Mouse (Mus musculus): ENCODE measurements around the gene 2310039H08Rik.

The 2310039H08Rik gene

DNA sequence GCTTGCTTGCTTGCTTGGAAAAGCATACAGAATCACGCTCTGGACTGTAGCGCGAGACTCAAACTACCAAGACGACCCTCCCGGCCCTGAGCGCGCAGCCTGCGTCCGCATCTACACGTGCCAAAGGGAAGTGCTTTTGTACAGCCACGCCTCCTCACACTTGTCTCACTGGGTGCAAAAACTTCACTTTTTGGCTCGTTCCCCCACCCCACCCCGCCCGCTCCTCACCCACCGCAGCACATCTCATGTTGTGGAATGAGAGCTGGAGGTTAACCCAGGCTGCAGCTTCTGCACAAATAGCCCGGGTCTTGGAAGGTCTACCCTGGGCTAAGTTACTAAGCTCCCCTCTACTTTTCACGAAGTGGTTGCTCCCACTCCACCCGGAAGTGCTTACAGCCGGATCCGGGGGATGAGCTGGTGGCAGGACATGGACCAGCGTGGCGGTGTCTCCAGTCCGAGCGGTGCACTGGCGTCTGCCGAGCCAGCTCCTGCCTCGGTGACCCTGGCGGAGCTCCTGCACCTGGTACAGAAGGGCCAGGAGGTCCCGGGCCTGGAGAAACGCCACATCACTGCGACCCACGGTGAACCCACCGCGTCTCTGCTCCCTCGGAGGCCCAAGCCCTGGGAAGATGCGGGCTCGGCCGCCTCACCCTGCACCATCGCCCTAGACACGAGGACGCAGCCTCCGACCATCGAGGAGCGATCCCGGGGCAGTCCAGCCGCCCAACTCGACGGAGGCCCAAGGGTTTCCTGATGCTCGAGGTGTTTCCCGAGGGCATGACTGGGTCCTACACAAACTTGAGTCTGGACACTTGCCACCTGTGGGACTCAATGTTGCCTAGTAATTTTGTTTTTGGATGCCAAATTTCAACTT is at the start of gene 2310039H08Rik:
Gene 2310039H08Rik (plus strand): TSS at position 232 of the 874 bp plus-strand sequence.
- in situ Hi-C loops (cut with MboI; ENCODE audit: low pct_unique_long_range_greater_than_20kb in 1 of 2, low sequenced_read_pairs in 2 of 2, unreplicated experiment in 1 of 2): loop anchor here (10.0 to 25.0 kb wide), 2 partner anchors 112 to 240 kb away; partner anchors contain the start of gene Ubr2 (in 1 of the 2)

DNA sequence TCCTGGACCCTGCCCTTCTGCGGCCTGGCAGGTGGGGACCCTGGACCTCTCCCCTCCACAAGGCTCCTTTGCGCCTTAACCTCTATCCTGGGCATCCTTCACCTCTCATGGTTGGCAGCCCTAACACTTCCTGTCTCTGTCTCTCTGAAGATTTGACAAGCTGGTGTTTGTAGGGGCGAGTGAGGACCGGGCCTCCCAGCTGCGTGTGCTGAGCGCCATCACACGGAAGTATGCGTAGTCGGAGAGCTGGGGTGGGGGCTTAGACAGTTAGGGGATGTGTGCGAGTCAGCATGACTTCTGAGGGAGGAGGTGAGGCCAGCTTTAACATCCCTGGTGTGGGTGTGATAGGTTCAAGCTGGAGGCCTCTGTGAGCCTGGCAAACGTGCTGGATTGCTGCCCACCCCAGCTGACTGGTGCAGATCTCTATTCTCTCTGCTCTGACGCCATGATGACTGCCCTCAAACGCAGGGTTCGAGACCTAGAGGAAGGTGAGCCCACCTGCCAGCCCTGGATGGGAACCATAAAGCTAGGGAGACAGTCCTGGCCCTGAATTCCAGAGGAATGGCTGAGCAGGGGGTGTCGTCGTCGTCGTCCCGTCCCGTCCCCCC is 47.9 kb upstream of the 2310039H08Rik start:
- in situ Hi-C loops (cut with MboI; ENCODE audit: low pct_unique_long_range_greater_than_20kb in 1 of 2, low sequenced_read_pairs in 2 of 2, unreplicated experiment in 1 of 2): no loop called here

DNA sequence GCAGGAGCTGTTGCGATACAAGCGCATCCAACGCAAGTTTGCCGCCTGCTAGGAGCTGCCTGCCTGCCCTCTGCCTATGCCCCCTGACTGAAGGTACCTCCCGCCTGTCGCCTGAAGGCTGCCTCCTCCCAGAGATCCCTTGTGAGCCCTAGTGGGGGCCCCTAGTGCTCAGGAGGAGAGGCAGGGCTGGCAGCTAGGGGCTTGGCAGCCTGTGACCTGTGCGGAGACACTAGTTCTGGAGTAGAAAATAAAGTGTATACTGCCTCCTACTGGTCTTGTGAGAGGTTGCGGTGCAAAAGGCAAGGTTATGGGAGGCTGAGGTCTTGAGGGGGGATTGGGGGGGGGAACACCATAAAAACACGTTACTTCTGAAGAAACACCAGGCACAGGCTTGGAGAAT is 47.2 kb upstream of the 2310039H08Rik start:
- in situ Hi-C loops (cut with MboI; ENCODE audit: low pct_unique_long_range_greater_than_20kb in 1 of 2, low sequenced_read_pairs in 2 of 2, unreplicated experiment in 1 of 2): no loop called here

- in situ Hi-C loops (cut with MboI; ENCODE audit: low pct_unique_long_range_greater_than_20kb in 1 of 2, low sequenced_read_pairs in 2 of 2, unreplicated experiment in 1 of 2): no loop called here
These were observed 46.4 kb upstream of the 2310039H08Rik start for GRCm38 (mm10) chr17:46725731-46726645.

- in situ Hi-C loops (cut with MboI; ENCODE audit: low pct_unique_long_range_greater_than_20kb in 1 of 2, low sequenced_read_pairs in 2 of 2, unreplicated experiment in 1 of 2): no loop called here
These were observed 45.2 kb upstream of the 2310039H08Rik start for GRCm38 (mm10) chr17:46727271-46727670.

DNA sequence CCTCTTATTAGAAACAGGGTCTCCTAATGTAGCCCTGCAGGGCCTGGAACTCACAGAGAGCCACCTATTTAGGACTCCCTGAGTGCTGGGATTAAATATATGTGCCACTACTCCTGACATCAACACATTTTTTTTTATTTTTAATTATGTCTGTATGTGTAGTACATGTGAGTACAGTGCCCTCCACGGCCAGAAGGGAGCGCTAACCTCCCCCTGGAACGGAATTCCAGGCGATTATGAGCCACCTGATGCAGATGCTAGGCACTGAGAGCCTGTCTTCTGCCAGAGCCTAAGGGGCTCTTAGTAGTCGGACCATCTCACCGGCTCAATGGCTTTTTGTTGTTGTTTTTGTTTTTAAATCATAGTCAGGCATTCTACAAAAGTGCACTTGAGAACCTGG is 44.4 kb upstream of the 2310039H08Rik start:
- in situ Hi-C loops (cut with MboI; ENCODE audit: low pct_unique_long_range_greater_than_20kb in 1 of 2, low sequenced_read_pairs in 2 of 2, unreplicated experiment in 1 of 2): no loop called here

DNA sequence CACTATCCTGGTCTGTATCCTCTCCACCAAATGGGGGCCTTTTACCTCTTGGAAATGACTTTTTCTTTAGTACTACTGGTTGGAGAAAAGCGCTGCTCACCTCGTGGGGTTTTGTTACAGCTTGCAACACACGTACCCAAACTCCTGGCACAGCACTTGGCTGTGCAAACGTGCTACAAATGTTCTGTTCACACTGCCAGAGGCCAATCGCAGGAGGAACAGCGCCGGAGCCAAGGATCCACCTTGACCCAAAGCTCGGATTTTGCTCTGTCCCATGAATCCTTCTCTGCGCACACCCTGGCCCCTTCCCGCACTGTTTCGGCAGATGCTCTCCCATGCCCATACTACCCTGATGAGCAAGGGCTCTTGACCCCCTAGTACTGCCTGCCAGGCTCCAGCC is 43.9 kb upstream of the 2310039H08Rik start:
- in situ Hi-C loops (cut with MboI; ENCODE audit: low pct_unique_long_range_greater_than_20kb in 1 of 2, low sequenced_read_pairs in 2 of 2, unreplicated experiment in 1 of 2): no loop called here

GRCm38 (mm10) chr17:46728904-46729318 is 43.5 kb upstream of the 2310039H08Rik start, which contains the start of gene Gnmt:
Gnmt (minus strand) TSS chr17:46729168.
- in situ Hi-C loops (cut with MboI; ENCODE audit: low pct_unique_long_range_greater_than_20kb in 1 of 2, low sequenced_read_pairs in 2 of 2, unreplicated experiment in 1 of 2): no loop called here

DNA sequence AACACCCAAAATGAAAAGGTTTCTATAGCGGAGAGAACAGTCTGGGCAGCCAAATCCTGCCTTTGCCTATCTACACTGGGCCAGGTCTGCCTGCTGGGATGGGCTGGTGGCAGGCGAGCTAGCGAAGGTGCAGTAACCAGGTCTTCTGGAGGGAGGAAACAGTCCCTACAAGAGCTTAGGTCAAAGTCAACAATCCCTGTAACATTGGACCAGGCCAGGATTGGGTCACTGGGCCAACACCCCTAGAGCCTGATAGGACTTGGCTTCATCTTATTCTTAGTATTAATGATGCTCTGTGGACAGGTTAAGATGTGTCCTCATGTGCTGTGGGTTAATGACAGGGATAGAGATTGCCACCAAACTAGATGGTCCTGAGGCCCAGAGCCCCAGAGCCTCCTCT is 38.4 kb upstream of the 2310039H08Rik start:
- in situ Hi-C loops (cut with MboI; ENCODE audit: low pct_unique_long_range_greater_than_20kb in 1 of 2, low sequenced_read_pairs in 2 of 2, unreplicated experiment in 1 of 2): no loop called here

- in situ Hi-C loops (cut with MboI; ENCODE audit: low pct_unique_long_range_greater_than_20kb in 1 of 2, low sequenced_read_pairs in 2 of 2, unreplicated experiment in 1 of 2): no loop called here
These were observed 37.1 kb upstream of the 2310039H08Rik start for GRCm38 (mm10) chr17:46735287-46735686.

DNA sequence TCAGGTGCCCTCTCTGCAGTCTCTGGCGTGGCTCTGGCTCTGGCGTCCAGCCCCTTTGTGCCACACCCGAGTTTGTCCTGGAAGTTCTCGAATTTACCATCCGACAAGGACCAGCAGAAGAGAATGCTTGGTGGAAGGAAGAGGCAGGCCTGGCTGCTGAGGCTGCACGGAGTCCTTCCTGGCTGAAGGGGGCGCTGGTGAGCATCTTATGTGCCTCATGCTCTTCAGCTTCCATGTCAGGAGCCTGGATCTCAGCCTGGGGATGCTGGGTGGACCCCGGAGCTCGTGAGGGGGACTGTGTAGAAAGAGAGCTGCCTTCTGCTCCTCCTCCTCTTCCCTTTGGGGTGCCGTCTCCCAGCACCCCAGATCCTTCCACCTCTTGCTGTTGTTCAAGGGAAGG is 36.3 kb upstream of the 2310039H08Rik start:
- in situ Hi-C loops (cut with MboI; ENCODE audit: low pct_unique_long_range_greater_than_20kb in 1 of 2, low sequenced_read_pairs in 2 of 2, unreplicated experiment in 1 of 2): no loop called here

- in situ Hi-C loops (cut with MboI; ENCODE audit: low pct_unique_long_range_greater_than_20kb in 1 of 2, low sequenced_read_pairs in 2 of 2, unreplicated experiment in 1 of 2): no loop called here
These were observed 31.1 kb upstream of the 2310039H08Rik start for GRCm38 (mm10) chr17:46741305-46741704.

GRCm38 (mm10) chr17:46742986-46743385 is 29.4 kb upstream of the 2310039H08Rik start:
- in situ Hi-C loops (cut with MboI; ENCODE audit: low pct_unique_long_range_greater_than_20kb in 1 of 2, low sequenced_read_pairs in 2 of 2, unreplicated experiment in 1 of 2): no loop called here

DNA sequence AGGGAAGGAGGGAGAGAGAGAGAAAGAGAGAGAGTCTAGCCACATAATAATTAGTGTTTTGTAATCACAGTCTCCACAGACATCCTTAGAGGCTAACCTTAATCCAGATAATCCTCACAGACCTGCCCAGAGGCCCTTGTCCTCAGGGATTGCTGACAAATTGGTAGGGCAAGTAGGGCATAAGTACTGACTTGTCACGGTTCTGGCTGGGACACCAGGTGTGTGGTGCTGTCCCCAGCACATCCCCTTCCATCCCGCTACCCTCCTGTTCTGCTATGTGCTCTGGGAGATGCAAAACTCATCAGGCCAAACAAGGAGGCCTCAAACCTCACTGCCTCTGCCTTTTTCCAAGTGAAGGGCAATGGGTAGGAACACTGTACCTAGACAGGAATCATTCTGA is 26.9 kb upstream of the 2310039H08Rik start:
- in situ Hi-C loops (cut with MboI; ENCODE audit: low pct_unique_long_range_greater_than_20kb in 1 of 2, low sequenced_read_pairs in 2 of 2, unreplicated experiment in 1 of 2): no loop called here

GRCm38 (mm10) chr17:46747234-46747633 is 25.2 kb upstream of the 2310039H08Rik start:
- in situ Hi-C loops (cut with MboI; ENCODE audit: low pct_unique_long_range_greater_than_20kb in 1 of 2, low sequenced_read_pairs in 2 of 2, unreplicated experiment in 1 of 2): no loop called here

DNA sequence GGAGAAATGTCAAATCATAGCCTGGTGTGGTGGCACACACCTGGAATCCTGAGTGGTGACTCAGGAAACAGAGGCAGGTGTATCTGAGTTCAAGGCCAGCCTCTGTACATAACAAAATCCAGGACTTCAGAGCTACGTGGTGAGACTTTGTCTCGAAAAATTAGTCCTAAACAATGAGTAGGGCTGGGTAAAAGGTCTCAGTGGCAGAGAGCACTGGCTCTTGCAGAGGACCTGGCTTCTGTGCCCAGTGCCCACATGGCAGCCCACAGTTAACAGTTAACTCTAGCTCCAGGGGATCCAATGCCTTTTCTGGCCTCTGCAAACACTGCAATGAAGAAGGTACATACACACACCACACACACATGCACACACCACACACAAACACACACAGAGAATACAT is 24.6 kb upstream of the 2310039H08Rik start:
- in situ Hi-C loops (cut with MboI; ENCODE audit: low pct_unique_long_range_greater_than_20kb in 1 of 2, low sequenced_read_pairs in 2 of 2, unreplicated experiment in 1 of 2): no loop called here

DNA sequence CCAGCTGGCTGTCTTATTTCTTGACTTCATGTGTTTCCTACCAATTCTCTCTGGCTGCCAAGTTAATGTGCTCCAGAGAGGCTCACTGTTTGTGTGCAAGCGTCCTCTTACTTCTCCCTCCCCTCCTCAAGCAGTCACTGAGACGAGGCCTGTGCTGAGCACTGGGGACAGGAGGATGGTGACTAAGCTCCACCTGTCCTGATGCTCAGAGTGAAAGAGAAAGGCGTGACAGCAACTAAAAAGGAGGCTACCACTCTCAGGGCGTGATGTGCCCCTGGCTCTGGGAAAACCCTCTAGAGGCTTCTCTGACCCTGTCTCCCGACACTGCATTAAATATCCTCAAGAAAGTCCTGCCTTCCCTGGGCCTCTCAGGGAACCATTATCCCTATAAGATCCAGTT is 23.2 kb upstream of the 2310039H08Rik start:
- in situ Hi-C loops (cut with MboI; ENCODE audit: low pct_unique_long_range_greater_than_20kb in 1 of 2, low sequenced_read_pairs in 2 of 2, unreplicated experiment in 1 of 2): no loop called here

DNA sequence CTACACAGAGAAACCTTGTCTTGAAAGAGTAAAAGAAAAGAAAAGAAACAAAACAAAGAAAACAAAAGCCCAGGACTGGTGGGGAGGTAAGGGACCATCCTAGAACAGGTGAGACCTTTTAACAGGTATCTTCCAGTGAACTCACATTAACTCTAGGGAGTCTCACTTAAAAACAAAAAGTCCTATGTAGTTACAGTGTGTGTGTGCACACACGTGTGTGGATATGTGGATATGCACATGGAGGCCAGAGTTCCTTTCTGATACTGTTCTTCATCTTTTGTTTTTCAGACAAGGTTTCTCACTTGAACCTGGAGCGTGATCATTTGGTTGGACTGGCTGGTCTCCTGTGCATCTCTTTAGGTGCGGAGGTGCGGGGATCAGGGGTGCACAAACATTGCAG is 21.9 kb upstream of the 2310039H08Rik start:
- in situ Hi-C loops (cut with MboI; ENCODE audit: low pct_unique_long_range_greater_than_20kb in 1 of 2, low sequenced_read_pairs in 2 of 2, unreplicated experiment in 1 of 2): loop anchor here in 1 of 2 experiments (25.0 kb wide), 1 partner anchor 262 kb away; the partner anchor contains the start of gene Ubr2
